Mouse (Mus musculus) liver, postnatal 0 days (tissue): ENCODE results near the gene Glycam1. TPM values are rescaled to one million over a fixed set of nuclear protein-coding genes. Genes with fewer than 3 reads are reported as not detected.
A peak's percentile ranks its signal among the peaks of the same experiment; 100 is the strongest.

Experiments
- ATAC-seq: fragments of 200-750 bp; cut with Nextera tagmentation; 2 replicates; pipeline ENCODE4 v1.8.0; 2017; ENCODE audit warnings: mild to moderate bottlenecking, moderate library complexity
- DNase-seq: peaks from one replicate; pipeline ENCODE4 v3.0.0-alpha.2; 2016
- H3K27ac ChIP-seq: fragments of 300-500 bp; sonication (generic); 2 replicates; pipeline ENCODE4 v1.5.1; 2014; ENCODE audit warnings: antibody characterized with exemption, moderate library complexity, mild to moderate bottlenecking, low read depth
- H3K27me3 ChIP-seq: fragments of 300-500 bp; sonication (generic); 2 replicates; pipeline ENCODE4 v1.6.1; 2014; ENCODE audit warnings: low read length, control low read depth, mixed read lengths; ENCODE audit not compliant: insufficient read depth
- H3K36me3 ChIP-seq: fragments of 300-500 bp; sonication (generic); replicated peaks from 2 replicates; pipeline ENCODE4 v1.6.1; 2014; ENCODE audit warnings: mild to moderate bottlenecking, control low read depth, low read length, moderate library complexity, mixed read lengths; ENCODE audit not compliant: insufficient read depth
- H3K4me1 ChIP-seq: fragments of 300-500 bp; sonication (generic); 2 replicates; pipeline ENCODE4 v1.6.1; 2014; ENCODE audit warnings: antibody characterized with exemption, mild to moderate bottlenecking, control low read depth; ENCODE audit not compliant: insufficient read depth
- H3K4me2 ChIP-seq: fragments of 300-500 bp; sonication (generic); 2 replicates; pipeline ENCODE4 v1.6.1; 2014; ENCODE audit warnings: low read depth, mild to moderate bottlenecking, low read length, moderate library complexity, mixed read lengths
- H3K4me3 ChIP-seq: fragments of 300-500 bp; sonication (generic); 2 replicates; pipeline ENCODE4 v1.5.1; 2014; ENCODE audit warnings: low read depth, low read length
- H3K9ac ChIP-seq: fragments of 300-500 bp; sonication (generic); replicated peaks from 2 replicates; pipeline ENCODE4 v1.6.1; 2014; ENCODE audit warnings: mild to moderate bottlenecking, moderate library complexity
- H3K9me3 ChIP-seq: fragments of 300-500 bp; sonication (generic); 2 replicates; pipeline ENCODE4 v1.6.1; 2016; ENCODE audit warnings: mild to moderate bottlenecking, control low read depth, low read length, mixed read lengths
- CTCF ChIP-seq: sonication (generic); IDR thresholded peaks from 2 replicates; pipeline ENCODE4 v1.5.1; 2016; ENCODE audit warnings: antibody characterized with exemption, low read depth
- EP300 ChIP-seq: IDR thresholded peaks from 2 replicates; pipeline ENCODE4 v1.6.1; 2016; ENCODE audit warnings: antibody characterized with exemption, low read depth, mild to moderate bottlenecking
- WGBS: fragments of 180-500 bp; shearing (Covaris S2); extraction: QIAGEN DNeasy Blood & Tissue Kit; methylation state at CpG from one replicate; pipeline ENCODE4 v1.1.7; 2014; ENCODE audit not compliant: insufficient replicate concordance; 5-methylcytosine and 5-hydroxymethylcytosine counted together
- polyA plus RNA-seq: library from polyadenylated mRNA; unstranded; fragments of >200 nt; fragmentation: Nextera tagmentation; extraction: Ambion mirVana; gene quantifications from 2 replicates; pipeline ENCODE4 v1.2.1, GENCODE M21; 2015

Gene Glycam1
- polyA plus RNA-seq, 1 experiment from 2014 or later, result not detected

GRCm38 (mm10) chr15:103551053-103551452, 13.8 kb downstream of the Glycam1 start:
- TF ChIP-seq CTCF (no peak), EP300 (no peak)
- Histone ChIP-seq H3K36me3 (no peaks in the 10 kb centered on the region), H3K9ac (no peak overlapping the region), H3K4me3 (no peak overlapping the region), H3K27ac (no peak overlapping the region), H3K9me3 (no peaks in the 10 kb centered on the region), H3K4me2 (no peak overlapping the region), H3K27me3 (no peaks in the 10 kb centered on the region; the same call in 1 of the 2 replicates), H3K4me1 (no peaks in the 10 kb centered on the region)
- 20% methylated on average over 1 of the region's 1 CpGs for WGBS
- DNase-seq (no peak), ATAC-seq (no peak)

GRCm38 (mm10) chr15:103549475-103549874, 15.4 kb downstream of the Glycam1 start:
- Histone ChIP-seq H3K4me1 (no peaks in the 10 kb centered on the region), H3K27ac (no peak overlapping the region), H3K27me3 (no peaks in the 10 kb centered on the region; the same call in 1 of the 2 replicates), H3K9ac (no peak overlapping the region), H3K9me3 (no peaks in the 10 kb centered on the region), H3K4me2 (no peak overlapping the region), H3K36me3 (no peaks in the 10 kb centered on the region), H3K4me3 (no peak overlapping the region)
- ATAC-seq (no peak), DNase-seq (no peak)
- WGBS, result 71% methylated on average over 1 of the region's 1 CpGs
- TF ChIP-seq CTCF (no peak), EP300 (no peak)

GRCm38 (mm10) chr15:103547983-103548382, 16.9 kb downstream of the Glycam1 start:
- H3K27me3 ChIP-seq, result no peaks in the 10 kb centered on the region; the same call in 1 of the 2 replicates
- no peak overlapping the region for H3K4me2 ChIP-seq
- H3K36me3 ChIP-seq, result no peaks in the 10 kb centered on the region
- no peak for ATAC-seq
- WGBS, result 73% methylated on average over 3 of the region's 3 CpGs
- H3K4me3 ChIP-seq, result no peak overlapping the region
- no peak overlapping the region for H3K9ac ChIP-seq
- no peak overlapping the region for H3K27ac ChIP-seq
- H3K9me3 ChIP-seq, result no peaks in the 10 kb centered on the region
- TF ChIP-seq EP300, result no peak
- TF ChIP-seq CTCF, result 0 out of 2 replicates have a peak, but pooled peaks have one; percentile 15
- DNase-seq, result no peak
- H3K4me1 ChIP-seq, result no peaks in the 10 kb centered on the region

GRCm38 (mm10) chr15:103542526-103542925, 22.4 kb downstream of the Glycam1 start:
- peaks cover 12% of the 10 kb centered on the region for H3K27me3 ChIP-seq
- no peak overlapping the region for H3K27ac ChIP-seq
- H3K4me1 ChIP-seq, result no peaks in the 10 kb centered on the region
- no peaks in the 10 kb centered on the region for H3K36me3 ChIP-seq
- no peak for ATAC-seq
- H3K9me3 ChIP-seq, result no peaks in the 10 kb centered on the region
- no peak overlapping the region for H3K4me3 ChIP-seq
- DNase-seq, result no peak
- no peak for TF ChIP-seq EP300
- no peak for TF ChIP-seq CTCF
- no peak overlapping the region for H3K4me2 ChIP-seq
- no peak overlapping the region for H3K9ac ChIP-seq

GRCm38 (mm10) chr15:103540646-103541045, 24.2 kb downstream of the Glycam1 start:
- TF ChIP-seq CTCF, result no peak
- no peak for TF ChIP-seq EP300
- 46% methylated on average over 1 of the region's 1 CpGs for WGBS
- no peak for DNase-seq

GRCm38 (mm10) chr15:103539259-103539658, 25.6 kb downstream of the Glycam1 start:
- Histone ChIP-seq H3K4me2 (no peak overlapping the region), H3K4me3 (no peak overlapping the region), H3K36me3 (no peaks in the 10 kb centered on the region), H3K9ac (no peak overlapping the region), H3K27me3 (peaks cover 24% of the 10 kb centered on the region), H3K27ac (peak overlapping the region; percentile 34; the same call in 1 of the 2 replicates), H3K4me1 (no peaks in the 10 kb centered on the region), H3K9me3 (no peaks in the 10 kb centered on the region)
- peak; percentile 10 for DNase-seq
- TF ChIP-seq EP300 (no peak), CTCF (no peak)
- 59% methylated on average over 2 of the region's 2 CpGs for WGBS
- ATAC-seq, result peak; percentile 52; the same call in 1 of the 2 replicates

More at GRCm38 (mm10) chr15:103540646-103541045, 24.2 kb downstream of the Glycam1 start:
- Histone ChIP-seq H3K27ac (no peak overlapping the region), H3K9me3 (no peaks in the 10 kb centered on the region), H3K27me3 (peaks cover 21% of the 10 kb centered on the region), H3K4me1 (no peaks in the 10 kb centered on the region), H3K9ac (no peak overlapping the region), H3K4me2 (no peak overlapping the region), H3K36me3 (no peaks in the 10 kb centered on the region), H3K4me3 (no peak overlapping the region)
- no peak for ATAC-seq
